Mouse (Mus musculus): ENCODE data around the gene Krtap4-6.

GRCm38 (mm10) chr11:99634653-99635134 lies 31.1 kb downstream of the Krtap4-6 start, which contains the start of gene Krtap4-2:
- TF ChIP-seq HCFC1 (IDR thresholded peaks at IDR 0.05; ENCODE audit: borderline replicate concordance, insufficient read depth, low read length) (no peak), CHD2 (IDR thresholded peaks at IDR 0.05; ENCODE audit: low read depth, low read length) (no peak), ZNF384 (IDR thresholded peaks at IDR 0.05; ENCODE audit: low read depth, low read length) (no peak), ZC3H11A (IDR thresholded peaks at IDR 0.05; ENCODE audit: borderline replicate concordance, low read depth, low read length) (no peak), MAFK (IDR thresholded peaks at IDR 0.05; ENCODE audit: insufficient read depth, low read depth, low read length) (no peak)
